Mouse (Mus musculus): ENCODE measurements around the gene Vdac2.

Vdac2 gene

DNA sequence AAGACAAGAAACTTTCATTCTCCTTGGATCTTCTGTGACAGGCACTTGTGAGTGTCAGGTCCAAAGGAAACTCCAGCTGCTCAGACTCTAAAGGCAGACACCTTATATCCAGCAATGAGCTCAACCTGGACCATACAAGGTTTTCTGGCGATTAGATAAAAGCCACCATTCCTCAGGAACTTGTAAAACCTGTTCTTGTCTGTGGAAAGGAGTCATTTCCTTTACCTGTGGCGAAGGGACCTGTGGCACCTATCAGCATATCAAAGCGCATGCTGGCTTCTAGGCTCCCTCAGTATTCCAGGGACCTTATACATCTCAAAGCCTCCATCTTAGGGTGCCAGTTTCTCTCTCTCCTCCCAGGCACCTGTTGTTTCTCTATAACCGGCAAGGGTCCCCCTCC, 7.6 kb upstream of the Vdac2 start:
- no peak for DNase-seq (ENCODE audit: low spot score in 2 of 2)

DNA sequence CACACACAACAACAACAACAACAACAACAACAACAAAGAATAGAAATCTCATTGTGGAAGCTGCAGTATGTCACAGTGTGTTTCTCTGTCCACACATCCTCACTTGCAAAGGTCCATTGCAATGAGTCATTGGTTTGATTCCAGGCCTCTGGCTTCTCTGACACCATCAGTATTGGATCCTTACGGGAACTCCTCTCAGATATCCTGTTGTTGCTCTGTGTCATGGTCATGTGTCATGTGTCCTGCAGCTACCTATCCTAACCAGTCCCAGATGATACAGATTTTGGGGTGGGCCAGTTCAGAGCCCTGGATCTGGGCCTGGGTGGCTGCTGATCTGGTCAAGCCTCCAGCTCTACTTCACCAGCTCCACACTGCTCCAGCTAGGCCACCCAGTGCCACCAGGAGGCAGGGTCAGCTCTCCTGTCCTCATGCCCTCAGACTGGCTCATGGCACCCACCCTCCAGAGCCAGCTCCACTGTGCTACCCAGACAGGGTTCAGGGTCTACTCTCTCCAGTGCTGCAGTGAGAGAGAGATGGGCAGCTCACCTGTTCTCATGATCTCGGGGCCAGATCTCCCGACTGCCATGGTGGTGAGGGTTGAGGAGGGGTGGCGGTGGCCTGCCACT, 4.0 kb upstream of the Vdac2 start:
- DNase-seq (ENCODE audit: low spot score in 2 of 2) = no peak

DNA sequence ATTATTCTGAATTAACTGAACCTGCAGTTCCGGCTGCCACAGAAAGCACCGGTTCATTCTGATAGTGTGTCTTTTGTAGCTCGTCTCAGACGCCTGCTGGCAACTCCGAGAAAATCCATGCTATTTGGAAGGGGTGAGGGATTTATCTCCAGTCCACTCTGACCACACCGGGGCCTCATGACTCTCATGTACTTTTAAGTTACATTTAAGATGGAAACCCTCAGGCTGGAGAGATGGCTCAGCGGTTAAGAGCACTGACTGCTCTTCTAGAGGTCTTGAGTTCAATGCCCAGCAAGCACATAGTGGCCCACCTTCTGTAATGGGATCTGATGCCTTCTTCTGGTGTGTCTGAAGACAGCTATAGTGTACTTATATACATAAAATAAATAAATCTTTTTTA, 2.7 kb upstream of the Vdac2 start:
- DNase-seq (ENCODE audit: low spot score in 2 of 2) = no peak

- peak; percentile 64 to 85 for DNase-seq (ENCODE audit: low spot score in 2 of 2)
Measured at GRCm38 (mm10) chr14:21822795-21823374, 2.2 kb upstream of the Vdac2 start.

- DNase-seq (ENCODE audit: low spot score in 2 of 2) = no peak
Measured at GRCm38 (mm10) chr14:21823897-21824296, 1.1 kb upstream of the Vdac2 start.

GRCm38 (mm10) chr14:21825786-21826491, 901 bp downstream of the Vdac2 start:
- DNase-seq (ENCODE audit: low spot score in 2 of 2) = no peak

DNA sequence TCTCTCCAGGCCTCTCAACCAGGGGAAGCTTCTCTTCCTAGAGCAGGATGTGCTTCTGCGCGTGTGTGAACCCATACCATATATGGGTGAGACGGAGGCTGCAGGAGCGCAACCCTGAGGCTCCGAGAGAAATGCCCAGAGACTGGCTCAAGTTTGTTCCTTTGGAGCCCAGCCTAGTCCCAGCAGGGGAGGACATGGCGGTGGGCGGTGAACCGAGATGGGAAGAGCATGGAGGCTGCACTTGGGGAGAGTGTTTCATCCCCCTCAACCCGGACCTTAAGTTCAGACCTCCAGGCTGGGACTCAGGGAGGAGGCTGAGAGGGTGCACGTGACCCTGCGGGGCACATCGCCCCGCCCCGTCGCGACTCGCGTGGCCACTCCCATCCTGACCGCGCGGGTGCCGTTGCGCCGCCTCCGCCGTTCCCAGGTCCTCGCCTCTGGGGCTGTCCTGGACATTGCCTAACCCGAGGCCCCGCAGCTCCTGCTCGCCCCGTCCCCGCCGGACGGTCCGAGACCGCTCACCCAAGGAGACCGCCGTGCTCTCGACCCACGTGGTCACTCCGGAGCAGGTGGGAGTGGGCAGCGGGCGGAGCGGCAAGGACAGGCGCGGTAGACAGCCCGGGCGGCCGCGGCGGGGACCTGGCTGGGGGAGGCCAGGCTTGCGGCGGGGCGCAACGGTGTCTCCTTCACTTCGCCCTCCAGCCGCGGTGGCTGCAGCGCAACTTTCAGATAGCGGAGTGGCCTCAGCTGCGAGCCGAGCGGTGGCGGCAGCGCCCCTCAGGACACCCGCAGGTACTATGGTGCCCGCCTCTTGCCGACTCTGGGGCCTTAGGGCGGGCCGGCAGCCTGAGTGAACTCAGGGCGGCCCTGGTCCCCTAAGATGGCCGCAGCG, 6.1 kb downstream of the Vdac2 start:
- DNase-seq (ENCODE audit: low spot score in 2 of 2) = peak; percentile 92 to 97

GRCm38 (mm10) chr14:21831830-21832403, 6.9 kb downstream of the Vdac2 start:
- DNase-seq (ENCODE audit: low spot score in 2 of 2) = no peak

DNA sequence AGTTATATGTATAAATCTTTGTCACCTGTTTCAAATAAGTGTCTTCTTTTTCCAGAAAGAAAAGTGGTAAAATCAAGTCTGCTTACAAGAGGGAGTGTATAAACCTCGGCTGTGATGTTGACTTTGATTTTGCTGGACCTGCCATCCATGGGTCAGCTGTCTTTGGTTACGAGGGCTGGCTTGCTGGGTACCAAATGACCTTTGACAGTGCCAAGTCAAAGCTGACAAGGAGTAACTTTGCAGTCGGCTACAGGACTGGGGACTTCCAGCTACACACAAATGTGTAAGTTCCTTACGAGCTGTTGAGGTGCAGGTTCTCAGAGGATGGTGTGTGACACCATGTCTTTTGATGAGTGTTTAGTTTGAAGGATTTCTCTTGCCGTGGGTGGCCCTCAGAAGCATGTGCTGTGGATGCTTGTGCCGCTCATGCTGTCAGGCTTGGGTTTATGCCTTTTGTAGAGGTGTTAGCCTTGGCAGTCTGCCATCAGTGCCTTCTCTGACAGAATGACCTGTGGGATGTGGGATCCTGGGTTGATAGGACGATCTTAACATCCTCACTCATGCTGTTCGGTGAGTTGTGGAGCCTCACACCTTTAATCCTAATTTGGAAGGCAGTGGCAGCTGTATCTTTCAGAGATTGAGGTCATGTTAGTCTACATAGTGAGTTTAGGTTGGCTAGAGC, 13.4 kb downstream of the Vdac2 start:
- DNase-seq (ENCODE audit: low spot score in 2 of 2) = no peak

DNA sequence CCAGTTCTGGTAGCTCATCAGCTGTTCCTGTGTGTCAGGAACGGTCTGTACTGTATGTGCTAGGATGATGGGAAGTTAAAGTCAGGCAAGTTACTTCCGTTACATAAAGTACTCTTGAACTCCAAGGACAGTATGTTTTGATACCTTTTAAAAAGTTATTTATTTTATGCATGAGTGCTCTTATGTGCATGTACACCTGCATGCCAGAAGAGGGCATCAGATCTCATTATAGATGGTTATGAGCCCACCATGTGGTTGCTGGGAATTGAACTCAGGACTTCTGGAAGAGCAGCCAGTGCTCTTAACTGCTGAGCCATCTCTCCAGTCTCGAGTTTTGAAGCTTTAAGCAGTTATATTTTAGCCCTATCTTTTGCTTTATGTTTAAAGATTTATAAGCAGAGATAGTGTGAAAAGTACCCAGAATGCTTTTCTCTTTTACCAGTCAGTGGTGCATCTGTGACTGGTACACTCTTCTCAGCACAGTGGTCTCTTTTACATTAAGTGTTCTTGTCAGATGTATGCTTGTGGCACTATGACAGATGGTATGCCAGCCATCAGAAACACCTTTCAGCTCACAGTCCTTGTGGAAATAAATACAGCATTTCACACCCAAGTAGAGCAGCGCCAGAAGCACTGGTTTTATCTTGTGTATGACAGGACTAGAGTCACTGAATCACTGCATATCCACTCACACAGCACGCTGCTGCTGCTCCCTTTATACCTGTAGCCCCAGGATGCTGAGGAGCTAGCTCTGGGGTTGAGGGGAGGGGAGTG, 17.0 kb downstream of the Vdac2 start:
- DNase-seq (ENCODE audit: low spot score in 2 of 2) = no peak

DNA sequence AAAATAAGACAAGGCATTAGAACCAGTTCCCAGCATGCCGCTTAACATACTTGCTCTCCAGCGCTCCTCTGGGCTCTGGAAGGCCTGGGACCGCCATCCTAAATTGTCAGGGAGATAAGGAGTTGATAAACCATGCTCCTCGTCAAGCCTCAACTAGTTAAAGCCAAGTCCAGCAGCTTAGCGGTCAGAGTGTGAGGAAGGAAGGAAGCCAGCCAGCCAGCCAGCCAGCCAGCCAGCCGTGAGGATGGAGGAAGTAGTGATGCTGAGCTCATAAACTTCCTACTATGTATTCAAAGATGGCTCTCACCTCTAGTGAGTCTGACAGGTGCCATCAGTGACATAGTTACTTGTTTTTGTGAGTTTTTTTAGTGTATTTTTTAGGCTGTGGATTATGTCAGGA, 18.2 kb downstream of the Vdac2 start:
- DNase-seq (ENCODE audit: low spot score in 2 of 2) = no peak

- no peak for DNase-seq (ENCODE audit: low spot score in 2 of 2)
Measured at GRCm38 (mm10) chr14:21846827-21847380, 21.9 kb downstream of the Vdac2 start.

DNA sequence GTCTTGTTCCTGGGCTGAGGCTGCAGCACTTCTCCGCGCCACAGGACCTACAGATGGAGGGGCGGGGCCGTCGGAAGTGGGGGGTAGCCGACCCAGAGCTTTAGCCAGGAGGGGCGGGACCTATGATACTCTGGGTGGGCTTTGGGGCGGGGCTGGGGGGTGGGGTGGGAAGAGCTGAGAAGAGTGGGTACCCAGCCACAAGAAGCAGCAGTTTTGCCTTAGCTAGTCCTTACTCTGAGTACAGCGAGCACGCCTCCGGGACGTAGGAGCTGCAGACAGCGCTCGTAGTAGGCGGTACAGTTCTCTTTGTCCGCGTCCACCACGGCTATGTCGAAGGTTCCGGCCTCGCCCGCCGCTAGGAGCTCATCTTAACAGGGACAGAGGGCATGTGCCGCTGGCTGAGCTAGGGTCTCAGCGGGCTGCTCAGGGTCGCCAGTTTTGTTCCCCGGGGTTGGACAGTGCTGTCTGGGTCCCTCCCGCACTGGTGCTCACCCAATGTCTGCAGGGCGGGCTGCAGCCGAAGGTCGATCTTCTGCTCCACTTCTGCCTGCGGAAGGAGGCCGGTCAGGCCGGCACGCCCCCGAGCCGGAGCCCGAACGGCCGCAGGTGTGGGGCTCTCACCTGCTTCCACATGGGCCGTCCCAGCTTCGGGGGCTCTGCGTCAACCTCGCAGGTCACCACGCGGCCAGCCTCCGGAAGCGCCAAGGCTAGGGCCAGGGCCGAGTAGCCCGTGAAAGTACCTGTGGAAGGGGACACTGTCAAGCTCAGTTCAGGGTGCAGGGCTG, 22.5 kb downstream of the Vdac2 start:
- no peak for DNase-seq (ENCODE audit: low spot score in 2 of 2)

DNA sequence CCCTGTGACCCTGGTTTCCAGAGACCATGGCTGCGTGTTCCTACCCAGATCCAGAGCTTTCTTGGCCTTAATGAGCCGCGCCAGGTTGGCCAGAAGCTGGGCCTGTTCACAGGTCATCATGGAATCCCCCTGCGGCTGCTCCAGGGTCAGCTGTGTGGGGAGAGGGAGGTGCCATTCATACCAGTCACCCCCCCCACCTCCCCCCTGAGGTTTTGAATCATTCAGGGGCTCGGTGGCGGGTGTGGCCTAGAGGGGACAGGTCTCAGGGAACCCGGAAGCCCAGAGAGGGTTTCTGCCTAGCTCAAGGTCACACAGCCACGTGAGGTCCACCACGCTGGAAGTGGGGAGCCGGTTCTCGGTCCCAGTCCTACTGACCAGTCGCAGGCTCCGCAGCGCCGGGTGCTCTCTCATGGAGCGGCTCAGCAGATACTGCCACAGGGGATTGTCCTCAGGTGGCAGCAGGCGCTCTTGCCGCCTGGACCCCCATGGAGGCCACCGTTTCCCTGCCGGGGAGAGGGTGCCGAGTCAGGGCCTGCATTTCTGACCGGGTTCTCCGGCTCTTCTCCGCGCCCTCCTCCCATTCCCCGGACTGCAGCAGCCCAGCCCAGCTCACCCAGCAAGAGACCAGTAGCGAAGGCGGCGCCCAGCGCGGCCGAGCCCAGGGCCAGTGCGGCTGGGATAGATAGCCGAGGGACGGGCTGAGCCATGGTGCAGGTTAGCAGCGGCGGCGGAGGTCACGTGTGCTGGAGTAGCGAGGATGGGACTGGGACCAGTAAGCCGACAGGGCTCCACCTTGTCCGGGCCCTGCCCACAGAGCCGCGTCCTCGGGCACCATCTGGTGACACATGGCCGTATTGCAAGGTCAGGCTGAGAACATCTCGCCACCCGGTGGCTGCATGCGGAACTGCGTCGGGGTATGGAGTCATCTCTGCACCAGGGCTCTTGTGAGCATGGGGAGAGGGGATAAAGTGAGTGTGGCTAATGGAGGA, 23.4 kb downstream of the Vdac2 start, which contains the start of gene Comtd1:
Comtd1 (minus strand) TSS at position 812 of the 989 bp plus-strand sequence.
- DNase-seq (ENCODE audit: low spot score in 2 of 2) = peak; percentile 79 to 97

GRCm38 (mm10) chr14:21849524-21850418, 24.7 kb downstream of the Vdac2 start:
- DNase-seq (ENCODE audit: low spot score in 2 of 2) = no peak

GRCm38 (mm10) chr14:21850419-21851127, 25.5 kb downstream of the Vdac2 start:
- DNase-seq (ENCODE audit: low spot score in 2 of 2) = no peak

Data from left cerebral cortex, adult 9 months (tissue).